Mouse (Mus musculus): Measurements from ENCODE around the gene Olfr444.

Gene Olfr444

DNA sequence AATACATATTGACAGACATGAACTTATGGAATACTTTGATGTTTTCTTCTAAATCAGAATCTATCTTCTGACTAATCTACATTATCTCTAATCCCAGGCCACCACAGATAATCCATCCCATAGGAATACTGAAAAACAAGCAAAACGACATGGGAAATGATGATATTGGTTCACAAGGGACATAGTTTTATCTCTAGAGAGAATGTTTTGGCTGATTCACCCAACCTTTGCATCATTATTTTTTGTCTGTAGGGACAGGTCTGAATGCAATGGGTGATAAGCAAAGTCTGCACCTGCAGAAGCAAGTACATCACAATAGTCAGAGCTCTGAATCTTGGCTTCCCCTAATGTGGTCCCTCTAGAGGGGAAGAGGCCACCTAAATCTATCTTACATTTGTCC is at the start of gene Olfr444:
Olfr444 (plus strand) TSS at position 301 of the 400 bp plus-strand sequence.
- no peak for DNase-seq (ENCODE audit: low spot score)

DNA sequence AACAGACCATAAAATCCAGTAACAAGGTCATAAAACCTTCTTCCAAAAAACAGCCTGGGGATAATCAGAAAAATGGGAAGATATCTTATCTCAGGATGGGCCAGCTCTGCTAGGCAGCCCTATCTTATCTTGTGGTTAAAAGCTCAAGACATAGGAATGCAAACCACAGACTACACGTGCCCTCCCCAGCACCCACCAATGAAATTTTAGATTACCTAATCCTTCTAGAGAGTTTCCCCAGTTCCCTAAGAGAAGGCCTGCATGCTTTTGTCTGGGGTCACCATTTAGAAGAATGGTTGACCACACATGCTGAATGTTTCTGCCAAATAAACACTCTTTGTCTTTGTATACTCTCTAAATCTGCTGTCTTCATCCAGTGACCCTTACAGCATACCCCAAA is 48.5 kb upstream of the Olfr444 start:
- DNase-seq (ENCODE audit: low spot score): no peak

DNA sequence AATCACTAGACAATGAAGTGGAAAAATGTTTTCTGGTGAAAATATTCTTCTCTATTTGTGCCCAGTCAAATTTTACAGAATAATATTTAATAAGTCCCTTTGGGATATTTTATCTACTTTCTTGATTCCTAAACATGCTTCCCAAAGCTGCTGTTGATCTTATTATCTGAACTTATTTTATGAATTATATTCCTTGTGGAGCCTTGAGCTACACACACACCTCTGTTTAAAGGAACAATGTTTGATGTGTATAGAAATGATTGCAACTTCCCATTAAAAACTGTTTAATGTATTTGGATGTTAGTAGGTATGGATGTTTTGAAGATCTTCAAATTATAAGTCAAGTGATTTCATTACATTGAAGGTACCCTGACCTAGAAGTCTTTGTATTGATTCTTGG is 40.3 kb upstream of the Olfr444 start, which contains the start of gene Olfr447:
Olfr447 (plus strand) TSS at position 301 of the 400 bp plus-strand sequence.
- no peak for DNase-seq (ENCODE audit: low spot score)

DNA sequence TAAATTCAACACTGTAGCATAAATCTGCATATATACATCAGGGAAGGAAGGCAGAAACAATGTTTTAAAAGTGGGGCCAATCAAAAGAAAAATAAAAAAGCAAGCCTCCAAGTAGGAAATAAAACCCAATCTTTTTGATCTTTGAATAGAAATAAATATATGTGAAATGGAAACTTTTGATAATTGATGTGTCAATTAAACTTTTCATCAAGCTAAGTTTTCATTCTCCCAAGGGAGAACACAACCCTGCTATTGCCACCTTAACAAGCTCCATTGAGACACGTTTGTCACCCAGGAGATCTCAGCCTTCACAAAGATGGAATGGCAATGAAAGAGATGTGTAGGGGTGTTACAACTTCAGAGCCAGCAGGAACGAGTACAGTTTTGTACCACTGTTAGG is 27.8 kb upstream of the Olfr444 start, which contains the start of gene Olfr446:
Olfr446 (plus strand) TSS at position 301 of the 400 bp plus-strand sequence.
- DNase-seq (ENCODE audit: low spot score): no peak

DNA sequence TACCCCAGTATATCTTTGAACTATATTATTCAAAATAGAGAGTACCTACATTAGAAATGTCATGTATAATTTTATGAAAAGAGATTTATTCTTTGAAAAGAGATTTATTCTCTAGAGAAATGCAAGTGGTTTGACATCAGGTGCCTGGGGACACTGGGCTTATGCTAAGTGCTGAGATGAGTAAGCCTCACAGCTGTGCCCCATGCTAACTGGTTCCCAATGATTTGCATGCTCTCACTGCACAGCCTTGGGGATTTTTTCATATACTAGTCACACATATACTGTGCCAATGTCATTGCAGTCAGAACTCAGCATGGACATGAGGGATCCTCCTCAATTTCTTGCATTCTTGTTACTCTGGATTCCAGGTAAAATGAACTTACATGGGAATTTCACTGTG is 31.5 kb downstream of the Olfr444 start:
- no peak for DNase-seq (ENCODE audit: low spot score)
